Mouse (Mus musculus): ENCODE results near the gene Usp49.
A peak's percentile ranks its signal among the peaks of the same experiment; 100 is the strongest.
"Not testable (repeated sequence)": the region's sequence is repeated elsewhere in the genome, so short reads cannot be mapped to it uniquely, and the experiment has no call there.

Gene Usp49

DNA sequence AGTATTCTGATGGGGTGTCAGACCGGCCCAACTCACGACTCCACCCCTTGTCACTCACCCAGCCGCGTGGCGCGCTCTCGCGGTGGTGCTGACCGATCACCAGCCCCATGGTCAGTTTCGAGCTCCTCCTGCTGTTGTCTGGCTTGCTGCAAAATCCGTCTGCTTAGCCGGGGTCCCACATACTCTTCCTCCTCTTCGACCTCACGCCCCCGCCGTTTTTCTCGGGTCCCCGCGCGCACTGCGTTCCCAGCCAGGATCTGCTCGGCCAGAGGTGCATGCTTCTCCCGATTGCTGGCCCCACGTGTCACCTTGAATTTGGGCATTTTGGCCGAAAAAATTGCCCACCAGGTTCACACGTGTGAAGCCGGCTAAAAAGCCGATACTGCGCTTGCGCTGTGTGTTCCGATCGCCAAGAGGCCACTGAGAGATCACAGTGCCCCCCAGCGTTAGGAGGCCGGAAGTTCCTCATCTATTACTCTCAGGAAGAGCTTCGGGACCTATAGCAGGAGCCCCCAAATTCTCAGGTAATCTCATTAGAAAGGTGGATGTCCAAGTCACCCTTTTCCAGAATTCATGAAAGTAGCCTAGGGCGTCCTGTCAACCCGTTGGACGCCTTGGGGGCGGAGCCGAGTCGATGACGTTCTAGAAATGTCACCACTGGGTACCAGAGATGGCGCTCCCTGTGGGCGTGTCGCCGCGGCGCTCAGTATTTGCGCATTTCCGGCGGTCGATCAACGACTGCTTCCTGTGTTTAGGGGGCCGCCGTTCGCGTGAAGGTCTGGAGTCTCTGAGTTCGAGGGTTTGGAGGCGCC is 19.4 kb upstream of the Usp49 start, which contains the start of the genes Bysl, Med20 and Gm20517:
Gene Bysl (minus strand): TSS at position 644 of the 812 bp plus-strand sequence.
Gene Med20 (plus strand): TSS at position 734 of the 812 bp plus-strand sequence.
Gene Gm20517 (plus strand): TSS at position 741 of the 812 bp plus-strand sequence.
- peak; percentile 97 for DNase-seq

DNA sequence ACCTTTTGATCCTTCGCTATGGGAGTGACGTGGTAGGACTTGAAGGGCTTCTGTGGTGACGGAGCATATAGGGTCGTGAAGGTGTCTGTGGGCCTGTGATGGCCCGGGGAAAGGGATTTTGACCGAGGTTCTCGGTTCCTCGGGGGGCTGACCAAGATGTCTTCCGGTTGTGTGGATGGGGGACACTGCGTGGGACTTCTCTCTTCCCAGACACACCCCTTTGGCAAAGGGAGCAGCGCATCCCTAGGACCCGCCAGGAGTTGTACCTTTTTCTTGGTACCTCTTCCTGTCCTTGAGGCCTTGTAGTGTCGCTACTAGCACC is 18.9 kb upstream of the Usp49 start:
- no peak for DNase-seq

GRCm38 (mm10) chr17:47614018-47614417 is 16.5 kb upstream of the Usp49 start:
- peak in 1 of 2 experiments; percentile 62 for DNase-seq

DNA sequence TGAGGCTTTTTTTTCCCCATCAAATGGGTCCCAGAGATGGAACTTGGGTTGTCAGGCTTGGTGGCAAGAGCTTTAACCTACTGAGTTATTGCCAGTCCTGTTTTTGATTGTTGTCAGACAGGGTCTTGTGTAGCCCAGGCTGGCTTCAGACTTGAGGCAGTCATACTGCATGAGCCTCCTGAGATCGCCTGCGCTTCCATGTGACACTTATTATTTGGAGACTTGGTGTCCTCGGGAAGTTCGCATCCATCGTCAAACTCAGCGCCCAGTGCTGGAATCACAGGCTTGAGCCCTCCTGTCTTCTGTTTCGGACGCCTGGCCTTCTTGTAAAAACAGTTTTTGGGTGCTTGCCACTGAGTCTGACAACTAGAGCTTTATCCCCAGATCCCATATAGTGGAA is 14.4 kb upstream of the Usp49 start:
- DNase-seq = no peak

DNA sequence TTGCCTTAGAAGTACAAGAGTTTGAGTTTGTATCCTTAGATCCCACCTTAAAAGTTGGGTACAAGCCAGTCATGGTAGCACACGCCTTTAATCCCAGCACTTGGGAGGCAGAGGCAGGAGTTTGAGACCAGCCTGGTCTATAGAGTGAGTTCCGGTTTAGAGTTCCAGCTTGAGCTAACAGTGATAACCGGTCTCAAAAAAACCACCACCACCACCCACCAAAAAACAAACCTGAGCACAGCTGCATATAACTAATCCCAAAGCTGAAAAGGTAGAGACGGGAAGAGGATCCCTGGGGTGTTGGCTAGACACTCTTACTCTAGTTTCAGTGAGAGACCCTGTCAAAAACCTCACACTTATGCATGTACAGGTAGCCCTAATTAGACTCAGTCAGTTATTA is 13.8 kb upstream of the Usp49 start:
- DNase-seq = no peak

DNA sequence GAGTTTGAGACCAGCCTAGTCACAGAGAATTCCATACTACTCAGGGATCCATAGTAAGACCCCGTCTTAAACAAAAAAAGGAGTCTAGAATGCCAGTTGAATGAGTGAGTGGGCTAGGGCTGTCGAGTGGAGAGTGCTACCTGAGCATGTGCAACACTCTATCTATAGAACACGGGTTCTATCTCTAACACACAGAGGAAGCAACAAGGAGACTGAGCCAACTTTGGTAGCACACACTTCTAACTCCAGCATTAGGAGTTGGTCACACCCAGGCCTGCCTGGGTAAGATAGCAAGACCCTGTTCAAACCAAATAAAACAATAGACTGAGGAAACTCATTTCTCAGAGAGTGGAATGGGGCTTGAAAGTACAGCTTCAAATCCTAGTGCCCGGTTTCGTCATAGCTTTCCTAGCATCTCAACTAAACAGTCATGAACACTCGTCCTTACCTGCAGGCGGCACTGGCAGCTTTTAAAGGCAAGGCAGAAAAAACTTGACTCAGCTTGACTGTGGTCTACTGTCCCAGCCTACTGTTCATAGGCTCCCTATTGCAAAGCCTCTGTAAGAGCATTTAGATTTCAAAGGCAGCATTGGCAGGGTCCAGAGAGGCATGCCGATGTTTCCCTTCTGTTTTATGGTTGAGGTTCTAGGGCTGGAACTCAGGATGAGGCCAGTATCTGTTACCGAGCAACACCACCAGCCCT is 12.7 kb upstream of the Usp49 start:
- DNase-seq = no peak

- DNase-seq = peak in 1 of 2 experiments; percentile 59
These were observed 11.8 kb upstream of the Usp49 start for GRCm38 (mm10) chr17:47618556-47619311.

DNA sequence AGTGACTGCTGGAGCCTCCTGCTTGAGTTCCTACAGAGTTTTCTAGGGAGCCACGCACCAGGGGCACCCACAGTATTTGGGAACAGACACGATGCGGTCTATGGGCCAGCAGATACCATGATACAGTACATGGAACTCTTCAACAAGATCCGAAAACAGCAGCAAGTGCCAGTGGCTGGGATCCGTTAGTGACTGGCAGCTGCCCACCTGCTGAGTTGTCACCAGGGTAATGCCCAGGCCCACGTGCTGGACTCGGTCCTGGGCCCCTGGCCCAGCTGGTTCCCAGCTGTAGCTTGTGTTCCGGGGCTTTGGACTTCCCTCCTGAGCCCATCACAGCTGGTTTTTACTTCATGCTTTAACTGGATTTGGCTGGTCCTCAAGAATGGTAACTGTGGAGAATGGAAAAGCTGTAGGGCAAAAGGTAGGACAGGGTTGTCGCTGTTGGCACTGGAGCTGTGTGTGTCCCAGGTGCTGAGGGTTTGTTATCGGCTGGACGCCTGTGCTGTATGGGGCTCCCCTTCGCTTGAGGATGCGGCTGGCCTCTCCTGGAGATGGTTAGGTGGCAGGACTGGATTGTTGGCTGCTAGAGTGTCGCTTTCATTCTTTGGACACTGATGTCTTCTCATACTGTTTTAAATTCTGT is 7.5 kb upstream of the Usp49 start:
- DNase-seq = no peak

- not testable (repeated sequence) for DNase-seq
These were observed 5.9 kb upstream of the Usp49 start for GRCm38 (mm10) chr17:47624572-47624971.

DNA sequence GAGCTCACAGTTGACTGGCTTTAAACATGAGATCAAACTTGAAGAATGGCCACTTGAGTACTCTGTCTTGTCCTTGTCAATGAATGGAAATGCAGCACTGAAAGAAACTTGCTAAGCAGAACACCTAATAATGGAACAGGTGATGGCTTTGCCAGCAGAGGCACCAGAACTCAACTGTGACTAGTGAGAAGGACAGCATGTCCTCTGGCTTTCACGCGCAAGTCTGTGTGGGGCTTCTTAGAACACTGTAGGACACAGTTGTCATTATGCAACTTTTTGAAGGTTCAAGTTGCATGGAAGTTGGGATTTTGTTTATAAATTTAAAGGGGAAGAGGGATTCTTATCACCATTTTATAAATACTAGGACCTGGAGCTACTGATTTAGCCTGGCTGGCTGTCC is 5.4 kb upstream of the Usp49 start:
- peak in 1 of 2 experiments; percentile 51 for DNase-seq

DNA sequence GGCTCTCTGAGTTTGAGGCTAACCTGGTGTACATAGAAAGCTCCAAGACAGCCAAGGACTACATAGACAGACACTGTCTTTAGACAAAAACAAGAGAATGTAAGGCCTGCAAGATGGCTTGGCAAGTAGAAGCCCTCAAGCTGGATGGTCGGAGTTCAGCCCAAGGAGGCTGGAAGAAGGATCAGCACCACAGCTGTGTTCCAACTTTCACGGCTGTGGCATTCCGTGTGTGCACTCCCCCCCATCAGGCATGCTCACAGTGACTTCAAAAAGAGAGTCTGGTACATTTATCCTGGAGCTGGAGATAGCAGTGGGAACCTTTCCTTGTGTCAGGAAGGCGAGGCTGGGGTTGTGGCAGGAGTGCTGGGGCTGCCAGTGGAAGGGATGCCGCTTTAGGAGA is 4.5 kb upstream of the Usp49 start:
- peak; percentile 17 to 71 for DNase-seq

- DNase-seq = no peak
These were observed 2.7 kb upstream of the Usp49 start for GRCm38 (mm10) chr17:47627791-47628190.

GRCm38 (mm10) chr17:47628851-47629676 is 1.4 kb upstream of the Usp49 start:
- DNase-seq = peak; percentile 96 to 97

DNA sequence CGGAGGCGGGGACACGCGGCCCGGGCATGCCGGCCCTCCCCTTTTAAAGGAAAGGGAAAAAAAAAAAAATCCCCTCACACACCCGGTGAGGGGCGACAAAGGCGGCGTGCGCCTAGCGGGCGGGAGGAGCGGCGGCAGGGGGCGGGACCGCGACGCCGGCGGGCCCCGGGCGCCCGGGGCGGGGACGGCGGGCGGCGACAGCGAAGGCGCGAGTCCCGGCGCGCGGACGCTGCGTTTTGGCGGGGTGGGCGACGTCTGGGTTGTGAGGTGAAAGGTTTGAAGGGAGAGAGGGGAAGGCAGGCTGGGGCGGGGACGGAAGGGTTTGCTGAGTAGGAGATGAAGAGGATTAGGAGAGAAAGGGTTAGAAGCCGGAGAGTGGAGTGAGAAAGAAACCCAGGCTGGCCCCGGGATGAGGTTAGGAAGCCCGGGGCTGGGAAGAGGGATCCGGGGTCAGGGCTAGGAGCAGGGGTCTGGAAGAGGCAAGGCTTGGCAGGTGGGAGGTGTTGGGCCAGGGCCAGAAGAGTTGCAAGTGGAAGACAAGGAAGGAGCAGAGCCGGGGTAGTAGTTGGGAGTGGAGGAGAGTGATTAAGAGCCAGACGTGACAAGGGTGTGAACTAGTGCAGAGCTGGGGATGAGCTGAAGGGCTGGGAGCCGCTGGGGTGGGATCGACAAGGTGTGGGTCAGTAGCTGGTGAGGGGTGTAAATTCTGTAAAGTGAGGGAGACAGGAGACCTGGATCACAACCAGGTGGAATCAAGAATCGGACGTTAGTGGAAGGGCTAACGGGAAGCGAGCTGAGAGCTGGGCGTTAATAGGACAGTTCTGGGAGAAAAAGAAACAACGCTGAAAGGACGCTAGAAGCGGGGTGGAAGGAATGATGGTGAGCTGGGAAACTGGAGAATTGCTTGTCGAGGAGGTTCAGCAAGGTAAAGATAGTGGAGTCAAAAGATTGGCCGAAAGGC is 493 bp upstream of the Usp49 start:
- DNase-seq = no peak

DNA sequence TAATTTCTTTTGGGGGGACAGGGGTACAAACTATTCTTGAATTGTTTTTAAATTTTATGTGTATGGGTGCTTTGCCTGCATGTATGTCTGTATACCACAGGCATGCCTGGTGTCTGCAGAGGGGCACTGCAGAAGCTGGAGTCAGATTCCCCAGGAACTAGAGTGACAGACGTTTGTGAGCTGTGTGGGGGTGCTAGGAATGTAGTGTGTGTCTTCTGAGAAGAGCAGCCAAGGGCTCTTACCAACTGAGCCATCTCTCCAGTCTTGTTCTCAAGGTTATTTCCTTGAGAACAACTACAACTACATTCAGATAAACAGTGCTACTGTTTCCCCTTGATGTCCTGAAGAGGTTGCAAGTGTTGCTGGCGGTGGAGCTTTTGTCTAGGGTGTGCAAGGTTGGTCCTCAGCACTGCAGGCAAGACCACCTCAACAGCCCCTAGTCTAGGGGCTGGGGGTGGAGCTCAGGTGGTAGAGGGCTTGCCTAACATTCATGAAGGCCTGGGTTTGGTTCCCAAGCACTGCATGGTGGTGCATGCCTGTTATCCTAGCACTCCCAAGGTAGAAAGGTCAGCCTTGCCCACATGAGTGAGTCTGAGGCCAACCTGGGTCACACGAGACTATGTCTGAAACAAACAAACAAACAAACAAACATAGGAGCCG is 1.8 kb downstream of the Usp49 start:
- DNase-seq = no peak

DNA sequence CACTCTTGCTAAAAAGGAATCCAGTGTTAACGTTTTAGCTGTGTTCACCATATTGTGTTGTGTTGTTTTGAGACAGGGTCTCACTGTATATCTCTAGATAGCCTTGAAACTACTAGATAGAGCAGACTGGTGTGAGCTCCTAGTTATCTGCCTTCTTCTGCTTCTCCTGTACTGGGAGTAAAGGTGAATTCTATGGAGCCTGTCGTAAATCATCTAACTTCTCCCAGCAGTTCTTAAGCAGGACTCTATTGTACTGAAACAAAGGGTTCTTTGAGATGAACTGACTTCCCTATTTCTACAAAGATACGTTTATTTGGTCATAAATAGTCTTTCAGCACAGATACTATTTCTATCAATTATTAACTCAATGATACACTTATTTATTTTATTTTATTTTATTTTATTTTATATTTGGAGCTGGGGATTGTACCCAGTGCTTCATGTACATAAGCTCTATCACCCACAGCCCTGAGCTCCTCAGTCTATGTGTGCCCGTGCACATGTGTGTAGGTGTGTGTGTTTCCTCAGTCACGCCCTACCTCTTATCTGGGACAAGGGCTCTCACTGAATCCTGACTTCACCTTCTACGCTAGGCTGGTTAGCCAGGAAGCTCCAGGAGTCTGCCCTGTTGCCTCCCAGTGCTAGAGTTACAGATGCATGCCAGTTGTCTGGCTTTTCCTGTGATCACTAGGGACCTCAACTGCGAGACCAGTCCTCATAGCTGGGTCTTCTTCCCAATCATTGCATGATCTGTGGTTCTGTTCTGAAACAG is 3.7 kb downstream of the Usp49 start:
- no peak for DNase-seq

DNA sequence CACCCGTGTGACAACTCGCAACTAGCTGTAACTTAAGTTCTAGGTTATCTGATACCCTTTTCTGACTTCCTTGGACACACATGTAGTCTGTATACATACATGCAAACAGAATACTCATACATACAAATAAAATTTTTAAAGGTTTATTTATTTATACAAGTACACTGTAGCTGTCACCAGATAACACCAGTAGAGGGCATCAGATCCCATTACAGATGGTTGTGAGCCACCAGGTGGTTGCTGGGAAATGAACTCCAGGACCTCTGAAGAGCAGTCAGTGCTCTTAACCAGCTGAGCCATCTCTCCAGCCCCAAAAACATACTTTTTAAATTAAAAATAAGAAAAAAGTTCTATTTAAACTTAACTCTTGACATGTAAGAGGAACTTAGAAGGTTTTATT is 12.5 kb downstream of the Usp49 start:
- DNase-seq = no peak

DNA sequence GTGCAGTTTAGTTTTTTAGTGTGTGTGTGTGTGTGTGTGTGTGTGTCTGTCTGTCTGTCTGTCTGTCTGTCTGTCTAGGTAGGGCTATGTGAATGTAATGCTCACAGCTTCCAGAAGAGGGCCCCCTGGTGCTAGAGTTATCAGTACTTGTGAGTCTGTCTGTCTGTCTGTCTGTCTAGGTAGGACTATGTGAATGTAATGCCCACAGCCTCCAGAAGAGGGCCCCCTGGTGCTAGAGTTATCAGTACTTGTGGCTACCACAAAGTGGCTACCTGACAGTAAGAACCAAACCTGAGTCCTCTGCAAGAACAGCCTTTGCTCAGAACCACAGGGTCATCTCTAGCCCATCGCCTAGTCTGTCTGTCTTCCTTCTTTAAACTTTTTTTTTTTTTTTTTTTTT is 16.2 kb downstream of the Usp49 start:
- peak; percentile 64 to 80 for DNase-seq

DNA sequence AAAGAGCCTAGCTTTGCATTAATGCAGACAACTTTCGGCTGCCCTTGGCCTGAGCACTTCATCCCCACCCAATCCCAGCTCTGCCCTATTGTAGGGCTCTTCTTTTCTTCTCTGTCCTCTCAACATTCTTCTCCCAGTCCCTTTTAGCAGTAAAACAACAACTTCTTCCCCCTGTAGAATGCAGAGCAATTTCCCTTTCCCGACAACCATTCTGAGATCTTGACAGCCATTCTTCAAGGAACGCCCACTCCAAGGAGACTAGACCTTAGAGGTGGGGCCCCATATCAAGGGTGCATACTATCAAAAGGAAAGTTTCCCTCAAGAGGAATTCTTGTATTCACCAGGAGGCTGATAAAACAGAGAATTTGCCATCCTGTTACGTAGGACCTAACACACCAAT is 18.5 kb downstream of the Usp49 start:
- no peak for DNase-seq
